Mouse (Mus musculus) MN1 (cell line): Measurements from ENCODE around the gene Sipa1l2.
A peak's percentile ranks its signal among the peaks of the same experiment; 100 is the strongest.

Experiments
- DNase-seq: peaks from one replicate; pipeline ENCODE4 v3.0.0-alpha.2; 2016; ENCODE audit warnings: low spot score

Gene Sipa1l2

GRCm38 (mm10) chr8:125513242-125513866 lies 56.3 kb downstream of the Sipa1l2 start:
- DNase-seq: no peak

DNA sequence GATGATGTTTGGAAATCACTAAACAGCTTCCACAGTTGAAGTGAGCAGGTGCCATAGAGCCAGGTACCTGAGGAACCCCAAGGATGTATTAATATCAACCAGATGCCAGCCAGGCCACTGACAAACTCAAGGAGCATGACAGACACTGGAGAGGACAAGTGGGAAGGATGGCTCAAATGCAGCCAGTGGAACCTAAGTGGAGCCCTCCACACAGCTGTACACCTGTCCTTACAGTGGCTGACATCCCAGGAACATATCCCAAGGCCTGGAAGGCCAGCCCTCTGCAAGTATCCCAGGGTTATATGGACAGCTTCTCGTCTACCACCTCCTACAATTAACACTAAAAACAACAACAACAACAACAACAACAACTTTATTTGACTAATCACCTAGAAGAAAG lies 57.0 kb downstream of the Sipa1l2 start:
- DNase-seq: no peak

GRCm38 (mm10) chr8:125510861-125511668 lies 58.5 kb downstream of the Sipa1l2 start:
- DNase-seq: no peak

DNA sequence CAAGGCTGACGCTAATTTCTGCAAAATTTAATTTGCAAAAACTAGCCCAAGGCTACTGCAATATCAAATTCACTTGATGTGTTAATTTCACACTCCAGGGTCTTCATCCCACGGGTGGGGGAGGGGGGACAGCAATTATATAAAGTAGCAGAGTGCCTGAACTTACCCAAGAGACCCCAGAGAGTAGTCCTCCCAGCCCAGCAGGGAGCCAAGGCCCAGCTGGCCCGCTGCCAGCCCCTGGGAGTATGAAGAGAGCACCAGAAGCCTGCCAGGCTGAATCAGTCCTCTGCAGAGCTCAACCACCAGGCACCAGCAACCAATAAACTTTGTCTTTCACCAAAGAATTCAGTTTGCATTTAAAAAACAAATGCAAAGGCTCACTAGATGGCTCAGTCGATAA lies 59.8 kb downstream of the Sipa1l2 start:
- DNase-seq: peak; percentile 89

DNA sequence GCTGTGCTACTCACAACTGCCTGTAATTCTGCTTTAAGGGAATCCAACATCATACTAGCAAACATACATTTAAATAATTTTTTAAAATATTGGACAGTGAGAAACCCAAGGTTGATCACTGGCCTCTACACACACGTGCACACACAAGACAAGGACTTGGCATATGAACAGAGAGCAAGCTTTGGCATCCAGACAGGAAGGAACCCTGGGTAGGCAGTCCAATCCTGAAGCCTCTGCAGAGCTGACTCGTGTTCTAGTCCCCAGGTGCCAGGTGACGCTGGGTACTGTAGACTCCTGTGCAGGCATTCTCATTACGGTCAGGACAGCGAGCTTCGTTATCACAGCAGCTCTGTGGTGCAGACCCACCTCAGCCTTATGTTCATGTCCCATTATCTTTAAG lies 60.4 kb downstream of the Sipa1l2 start:
- DNase-seq: peak; percentile 39

- DNase-seq: no peak
Observed at GRCm38 (mm10) chr8:125507291-125507690, 62.3 kb downstream of the Sipa1l2 start.

- DNase-seq: no peak
Observed at GRCm38 (mm10) chr8:125504605-125505257, 64.9 kb downstream of the Sipa1l2 start.

DNA sequence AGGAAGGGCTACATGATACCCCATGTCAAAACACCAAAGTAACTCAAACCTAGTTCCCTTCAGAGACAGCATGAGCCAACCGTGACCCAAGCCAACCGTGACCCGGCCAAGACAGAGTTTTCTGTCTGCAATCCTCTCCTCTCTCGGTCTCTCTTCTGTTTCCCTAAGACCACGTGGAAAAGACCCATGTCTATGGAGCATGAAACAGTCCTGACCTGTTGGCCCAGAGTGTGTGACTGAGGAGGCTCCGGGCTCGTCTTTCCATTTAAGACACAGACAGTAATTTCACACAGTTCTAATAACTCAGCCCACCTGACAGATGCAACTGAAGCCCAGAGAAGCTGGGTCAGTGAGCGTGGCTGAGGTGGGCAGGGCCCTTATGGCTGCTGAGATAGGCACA lies 65.8 kb downstream of the Sipa1l2 start:
- no peak for DNase-seq

DNA sequence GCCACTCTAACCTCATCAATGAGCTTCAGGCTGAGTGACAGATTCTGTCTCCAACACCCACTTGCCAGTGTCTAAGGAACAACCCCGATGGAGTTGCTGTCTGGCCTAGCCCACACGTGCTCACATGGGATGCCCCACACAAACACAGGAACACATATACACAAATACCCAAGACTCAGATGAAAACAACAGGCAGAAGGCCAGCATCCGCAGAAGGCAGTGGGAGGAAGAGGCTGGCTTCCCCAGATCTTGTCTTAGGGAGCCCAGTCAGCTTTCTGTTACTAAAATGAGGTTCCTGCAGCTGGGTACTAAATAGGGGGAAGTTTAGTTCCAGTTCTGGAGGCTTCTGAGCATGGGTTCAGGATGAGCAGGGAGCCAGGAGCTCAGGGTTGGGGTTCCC lies 66.8 kb downstream of the Sipa1l2 start:
- no peak for DNase-seq

DNA sequence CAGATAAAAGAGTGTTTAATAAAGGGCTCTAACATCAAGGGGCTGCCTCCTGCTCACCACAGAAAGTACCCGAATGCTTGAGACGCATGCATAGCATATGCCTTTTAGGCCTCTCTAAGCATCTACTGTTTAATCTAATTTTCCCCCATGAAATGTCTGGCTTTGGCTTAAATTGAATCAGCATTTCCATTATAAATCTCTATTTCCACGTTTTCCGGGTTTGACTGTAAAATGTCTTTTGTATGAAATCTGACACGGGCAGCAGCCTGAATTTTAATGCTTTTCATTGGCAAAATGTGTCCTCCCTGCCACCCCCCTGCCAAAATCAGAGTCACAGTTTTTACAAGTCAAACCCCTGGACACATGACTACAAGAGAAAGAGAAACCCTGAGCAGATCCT lies 69.6 kb downstream of the Sipa1l2 start:
- peak; percentile 85 for DNase-seq

DNA sequence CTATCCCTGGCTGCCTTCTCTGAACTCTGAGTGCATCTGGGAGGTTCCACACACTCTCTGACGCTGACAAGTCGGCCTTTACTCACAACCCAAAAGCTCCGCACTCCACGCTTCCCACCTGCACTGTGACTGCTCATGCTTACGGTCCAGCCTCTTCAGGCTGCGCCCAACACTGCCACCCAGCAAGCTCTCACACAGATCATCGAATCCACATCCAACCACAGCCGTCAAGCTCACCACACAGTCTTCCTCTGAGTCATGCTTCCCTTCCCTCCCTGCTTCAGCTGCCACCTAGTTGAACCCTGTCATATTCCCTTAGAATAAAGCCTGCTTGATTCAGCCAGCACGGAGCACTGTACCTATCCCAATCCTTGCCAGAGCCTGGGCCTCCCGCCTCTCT lies 71.1 kb downstream of the Sipa1l2 start:
- DNase-seq: no peak

DNA sequence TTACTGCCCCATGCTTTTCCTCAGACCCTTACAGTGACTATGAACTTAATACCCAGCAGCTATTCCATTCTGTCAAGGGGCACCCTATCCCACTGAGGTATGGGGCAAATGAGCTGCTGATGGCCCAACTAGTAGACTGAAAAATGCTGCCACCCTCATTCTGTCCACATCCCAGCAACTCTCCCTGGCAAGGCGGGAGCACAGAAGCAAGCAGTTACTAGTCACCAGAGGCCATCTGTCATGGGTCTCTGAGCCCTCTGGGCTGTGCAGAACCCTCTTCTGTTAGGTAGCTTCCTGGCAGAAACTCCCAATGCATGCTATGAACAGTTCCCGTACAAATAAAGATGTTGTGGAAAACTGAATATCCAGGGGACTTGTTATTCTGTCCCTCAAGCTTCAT lies 74.1 kb downstream of the Sipa1l2 start:
- no peak for DNase-seq

- DNase-seq: no peak
Observed at GRCm38 (mm10) chr8:125493254-125493815, 76.3 kb downstream of the Sipa1l2 start.

GRCm38 (mm10) chr8:125492416-125492815 lies 77.2 kb downstream of the Sipa1l2 start:
- DNase-seq: no peak

DNA sequence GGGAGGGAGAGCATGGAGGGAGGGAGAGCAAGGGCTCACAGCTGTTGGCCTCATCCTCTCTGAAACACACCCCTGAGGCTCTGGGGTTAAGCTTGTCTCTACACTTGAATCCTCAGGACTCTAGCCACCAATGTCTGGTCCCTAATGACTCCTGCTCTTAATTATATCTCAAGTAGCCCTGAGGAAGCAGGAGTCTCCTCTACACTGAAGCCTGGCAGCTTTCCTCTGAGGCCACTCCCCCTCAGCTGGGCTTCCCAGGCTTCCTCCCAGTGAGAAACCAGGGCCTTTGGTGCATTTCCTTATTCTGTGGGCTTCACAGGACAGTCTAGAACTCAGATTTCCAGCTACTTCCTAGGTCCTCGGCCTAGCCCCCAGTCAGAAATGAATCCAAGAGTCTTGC lies 80.9 kb downstream of the Sipa1l2 start:
- peak; percentile 76 for DNase-seq

DNA sequence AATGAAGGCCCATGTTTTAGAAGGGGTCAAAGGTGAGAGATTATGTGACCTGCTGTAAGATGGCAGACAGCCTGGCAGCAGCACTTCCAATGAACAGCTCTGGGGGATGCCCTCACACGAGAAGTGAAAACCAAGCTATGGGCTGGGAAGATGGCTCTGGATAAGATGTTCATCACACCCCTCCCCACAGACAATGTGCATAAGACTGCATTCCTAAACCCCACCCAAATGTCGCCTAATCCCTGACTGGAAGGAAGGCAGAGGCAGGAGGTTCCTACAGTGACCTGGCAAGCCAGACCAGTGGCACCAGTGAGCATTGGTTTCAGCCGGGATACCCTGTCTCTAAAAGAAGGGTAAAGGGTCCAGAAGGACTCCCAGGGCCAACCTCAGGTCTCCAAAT lies 83.9 kb downstream of the Sipa1l2 start:
- no peak for DNase-seq

- DNase-seq: no peak
Observed at GRCm38 (mm10) chr8:125484530-125485196, 84.9 kb downstream of the Sipa1l2 start.

DNA sequence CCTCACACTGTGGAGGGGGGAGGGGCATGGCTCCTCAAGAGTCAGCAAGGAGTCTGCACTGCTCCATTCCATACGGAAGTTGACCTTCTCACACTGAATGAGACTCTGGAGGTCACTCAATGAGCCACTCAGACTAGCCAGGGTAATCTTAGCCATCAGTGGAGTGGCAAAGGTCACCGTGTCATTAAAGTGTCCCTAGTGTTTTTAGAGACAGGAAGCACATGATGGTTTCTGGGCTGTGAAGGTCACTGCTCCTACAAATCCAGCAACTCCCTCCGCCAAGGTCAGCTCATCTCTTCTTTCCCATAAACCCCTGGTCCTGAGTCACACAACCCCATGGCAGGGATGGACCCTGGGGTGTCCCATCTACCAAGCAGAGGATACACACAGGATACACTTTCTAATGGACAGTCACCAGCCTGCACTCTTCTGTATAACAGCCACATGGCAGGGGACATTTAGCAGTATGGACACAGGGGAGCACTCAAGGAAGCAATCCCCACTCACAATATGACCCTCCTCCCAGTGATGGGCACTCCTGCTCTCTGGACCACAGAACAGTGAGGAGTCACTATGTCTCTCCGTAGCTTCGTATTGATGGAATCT lies 87.0 kb downstream of the Sipa1l2 start:
- DNase-seq: no peak

DNA sequence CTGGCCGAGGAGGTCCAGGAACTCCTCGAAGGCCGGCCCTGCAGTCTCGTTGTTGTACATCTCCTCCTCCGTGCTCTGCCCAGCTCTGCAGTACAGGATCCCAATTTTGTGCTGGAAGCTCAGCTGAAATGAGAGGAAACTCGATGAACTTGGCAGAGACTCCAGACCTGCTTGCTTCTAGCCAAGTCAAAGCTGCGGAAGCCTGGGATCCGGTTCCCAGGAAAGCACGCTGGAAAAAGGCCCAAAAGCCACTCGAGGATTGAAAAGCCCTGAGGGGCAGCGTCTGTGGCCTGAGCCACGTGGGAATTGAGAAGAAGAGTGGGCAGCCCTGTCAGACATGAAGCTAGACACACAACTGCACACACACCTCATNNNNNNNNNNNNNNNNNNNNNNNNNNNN lies 94.7 kb downstream of the Sipa1l2 start:
- no peak for DNase-seq

DNA sequence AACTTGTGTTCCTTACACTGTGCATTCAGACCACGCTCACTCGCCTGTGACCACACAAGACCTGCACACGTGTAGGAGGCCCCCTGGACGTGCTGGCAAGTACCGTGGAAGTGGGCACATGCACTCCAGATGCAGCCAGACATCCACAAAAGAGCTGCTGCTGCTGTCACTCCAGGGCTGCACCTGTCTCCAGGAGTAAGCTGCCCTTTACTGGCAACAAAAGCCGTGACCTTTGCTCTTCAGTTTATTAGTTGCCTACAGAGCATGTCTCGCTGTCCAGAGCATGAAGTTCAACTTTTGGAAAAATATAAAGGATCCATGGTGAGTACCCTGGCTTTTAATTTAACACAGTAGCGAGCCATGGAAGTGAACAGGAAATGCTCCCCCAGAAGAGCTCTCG lies 98.2 kb downstream of the Sipa1l2 start:
- DNase-seq: no peak

GRCm38 (mm10) chr8:125465156-125465821 lies 104.3 kb downstream of the Sipa1l2 start:
- DNase-seq: peak; percentile 65
